Mouse (Mus musculus) urinary bladder, postnatal 14 days (tissue): Measurements from ENCODE around the gene Cand1.
A peak's percentile ranks its signal among the peaks of the same experiment; 100 is the strongest.

Experiments
- DNase-seq: peaks from one replicate; pipeline ENCODE4 v3.0.0; 2021; ENCODE audit warnings: low spot score

Gene Cand1

GRCm38 (mm10) chr10:119239969-119240721 is at the start of gene Cand1:
Gene Cand1, minus strand, starts transcription at chr10:119240055.
- peak; percentile 99 for DNase-seq

- no peak for DNase-seq
Measured at GRCm38 (mm10) chr10:119278871-119279270, 39.0 kb upstream of the Cand1 start.

- DNase-seq = no peak
Measured at GRCm38 (mm10) chr10:119274333-119274732, 34.5 kb upstream of the Cand1 start.

GRCm38 (mm10) chr10:119272536-119272935 is 32.7 kb upstream of the Cand1 start:
- DNase-seq = no peak

- no peak for DNase-seq
Measured at GRCm38 (mm10) chr10:119272005-119272404, 32.1 kb upstream of the Cand1 start.

GRCm38 (mm10) chr10:119271101-119271500 is 31.2 kb upstream of the Cand1 start:
- no peak for DNase-seq

GRCm38 (mm10) chr10:119270384-119270985 is 30.6 kb upstream of the Cand1 start:
- DNase-seq = no peak

- DNase-seq = no peak
Measured at GRCm38 (mm10) chr10:119264761-119265160, 24.9 kb upstream of the Cand1 start.

GRCm38 (mm10) chr10:119262821-119263220 is 23.0 kb upstream of the Cand1 start:
- no peak for DNase-seq

GRCm38 (mm10) chr10:119257876-119258275 is 18.0 kb upstream of the Cand1 start:
- no peak for DNase-seq

GRCm38 (mm10) chr10:119244146-119244545 is 4.3 kb upstream of the Cand1 start:
- DNase-seq = no peak

- DNase-seq = no peak
Measured at GRCm38 (mm10) chr10:119240722-119241089, 851 bp upstream of the Cand1 start.

- no peak for DNase-seq
Measured at GRCm38 (mm10) chr10:119239633-119239968, 254 bp downstream of the Cand1 start.

GRCm38 (mm10) chr10:119238985-119239631 is 747 bp downstream of the Cand1 start:
- peak; percentile 37 for DNase-seq

GRCm38 (mm10) chr10:119231526-119231925 is 8.3 kb downstream of the Cand1 start:
- DNase-seq = no peak

- no peak for DNase-seq
Measured at GRCm38 (mm10) chr10:119230703-119231102, 9.2 kb downstream of the Cand1 start.

GRCm38 (mm10) chr10:119230074-119230669 is 9.7 kb downstream of the Cand1 start:
- DNase-seq = no peak

- no peak for DNase-seq
Measured at GRCm38 (mm10) chr10:119223686-119224085, 16.2 kb downstream of the Cand1 start.

GRCm38 (mm10) chr10:119221631-119222030 is 18.2 kb downstream of the Cand1 start:
- no peak for DNase-seq

GRCm38 (mm10) chr10:119219415-119219814 is 20.4 kb downstream of the Cand1 start:
- DNase-seq = no peak

- DNase-seq = no peak
Measured at GRCm38 (mm10) chr10:119218274-119219080, 21.4 kb downstream of the Cand1 start.

- no peak for DNase-seq
Measured at GRCm38 (mm10) chr10:119212443-119212842, 27.4 kb downstream of the Cand1 start.
